Mouse (Mus musculus): Measurements from ENCODE around the gene Tnnt2. TPM values are rescaled to one million over a fixed set of nuclear protein-coding genes. Genes with fewer than 3 reads are reported as not detected.

The Tnnt2 gene
- polyA plus RNA-seq (2012; rRNA removed): 0.56 TPM in 2 replicates

- 29% methylated on average over 9 of the region's 9 CpGs for WGBS
- no peak within 1 kb of the TSS for H3K4me3 ChIP-seq (ENCODE audit: low read depth, low read length)
- H3K27ac ChIP-seq (ENCODE audit: insufficient read depth, low read depth, low read length): no peak within 1 kb of the TSS
Observed at GRCm38 (mm10) chr1:135835716-135836483, at the start of gene Tnnt2. Gene Tnnt2 (plus strand): TSS chr1:135836354.

GRCm38 (mm10) chr1:135787799-135788198, 48.4 kb upstream of the Tnnt2 start:
- Histone ChIP-seq H3K36me3 (ENCODE audit: control insufficient read depth, insufficient read depth, low read length) (no peaks in the 10 kb centered on the region), H3K4me3 (ENCODE audit: low read depth, low read length) (no peak overlapping the region), H3K27me3 (ENCODE audit: control insufficient read depth, insufficient read depth, low read length) (no peaks in the 10 kb centered on the region), H3K27ac (ENCODE audit: insufficient read depth, low read depth, low read length) (0 out of 2 replicates have a peak overlapping the region, but pooled peaks have one; percentile 20), H3K4me1 (ENCODE audit: control insufficient read depth, insufficient read depth, insufficient read length, low read length) (peaks cover 10% of the 10 kb centered on the region)
- no peak for TF ChIP-seq POLR2A (IDR thresholded peaks at IDR 0.05; ENCODE audit: low read depth, low read length)
- peak; percentile 63; the same call in 1 of the 2 replicates for TF ChIP-seq CTCF (IDR thresholded peaks at IDR 0.05; ENCODE audit: extremely low read depth, insufficient read length, insufficient replicate concordance, low read depth, low read length)
- WGBS: 43% methylated on average over 3 of the region's 3 CpGs

More at GRCm38 (mm10) chr1:135835716-135836483, at the start of gene Tnnt2:
- Histone ChIP-seq H3K4me1 (ENCODE audit: control insufficient read depth, insufficient read depth, insufficient read length, low read length) (peaks cover 3% of the 10 kb centered on the region; the same call in 1 of the 2 replicates), H3K36me3 (ENCODE audit: control insufficient read depth, insufficient read depth, low read length) (peaks cover 25% of the 10 kb centered on the region), H3K27me3 (ENCODE audit: control insufficient read depth, insufficient read depth, low read length) (no peaks in the 10 kb centered on the region)
- TF ChIP-seq CTCF (IDR thresholded peaks at IDR 0.05; ENCODE audit: extremely low read depth, insufficient read length, insufficient replicate concordance, low read depth, low read length): no peak
- no peak for TF ChIP-seq POLR2A (IDR thresholded peaks at IDR 0.05; ENCODE audit: low read depth, low read length)

GRCm38 (mm10) chr1:135788708-135789107, 47.4 kb upstream of the Tnnt2 start:
- peaks cover 14% of the 10 kb centered on the region for H3K4me1 ChIP-seq (ENCODE audit: control insufficient read depth, insufficient read depth, insufficient read length, low read length)
- H3K27ac ChIP-seq (ENCODE audit: insufficient read depth, low read depth, low read length): no peak overlapping the region
- 9% methylated on average over 10 of the region's 10 CpGs for WGBS
- H3K27me3 ChIP-seq (ENCODE audit: control insufficient read depth, insufficient read depth, low read length): no peaks in the 10 kb centered on the region
- H3K36me3 ChIP-seq (ENCODE audit: control insufficient read depth, insufficient read depth, low read length): no peaks in the 10 kb centered on the region
- TF ChIP-seq POLR2A (IDR thresholded peaks at IDR 0.05; ENCODE audit: low read depth, low read length) (no peak; the same call in 1 of the 2 replicates), CTCF (IDR thresholded peaks at IDR 0.05; ENCODE audit: extremely low read depth, insufficient read length, insufficient replicate concordance, low read depth, low read length) (peak; percentile 47; the same call in 1 of the 2 replicates)
- H3K4me3 ChIP-seq (ENCODE audit: low read depth, low read length): no peak overlapping the region

GRCm38 (mm10) chr1:135789815-135790214, 46.3 kb upstream of the Tnnt2 start:
- H3K27me3 ChIP-seq (ENCODE audit: control insufficient read depth, insufficient read depth, low read length): no peaks in the 10 kb centered on the region
- WGBS: 15% methylated on average over 5 of the region's 5 CpGs
- H3K4me1 ChIP-seq (ENCODE audit: control insufficient read depth, insufficient read depth, insufficient read length, low read length): peaks cover 19% of the 10 kb centered on the region
- no peak overlapping the region for H3K27ac ChIP-seq (ENCODE audit: insufficient read depth, low read depth, low read length)
- no peak for TF ChIP-seq POLR2A (IDR thresholded peaks at IDR 0.05; ENCODE audit: low read depth, low read length)
- TF ChIP-seq CTCF (IDR thresholded peaks at IDR 0.05; ENCODE audit: extremely low read depth, insufficient read length, insufficient replicate concordance, low read depth, low read length): peak; percentile 88; the same call in 1 of the 2 replicates
- H3K4me3 ChIP-seq (ENCODE audit: low read depth, low read length): no peak overlapping the region
- no peaks in the 10 kb centered on the region for H3K36me3 ChIP-seq (ENCODE audit: control insufficient read depth, insufficient read depth, low read length)

GRCm38 (mm10) chr1:135792143-135792939, 43.8 kb upstream of the Tnnt2 start:
- WGBS: 71% methylated on average over 13 of the region's 13 CpGs
- Histone ChIP-seq H3K36me3 (ENCODE audit: control insufficient read depth, insufficient read depth, low read length) (no peaks in the 10 kb centered on the region), H3K27ac (ENCODE audit: insufficient read depth, low read depth, low read length) (no peak overlapping the region), H3K27me3 (ENCODE audit: control insufficient read depth, insufficient read depth, low read length) (no peaks in the 10 kb centered on the region), H3K4me3 (ENCODE audit: low read depth, low read length) (no peak overlapping the region), H3K4me1 (ENCODE audit: control insufficient read depth, insufficient read depth, insufficient read length, low read length) (peaks cover 35% of the 10 kb centered on the region)
- TF ChIP-seq CTCF (IDR thresholded peaks at IDR 0.05; ENCODE audit: extremely low read depth, insufficient read length, insufficient replicate concordance, low read depth, low read length) (no peak), POLR2A (IDR thresholded peaks at IDR 0.05; ENCODE audit: low read depth, low read length) (no peak)

GRCm38 (mm10) chr1:135793370-135794215, 42.6 kb upstream of the Tnnt2 start:
- Histone ChIP-seq H3K4me1 (ENCODE audit: control insufficient read depth, insufficient read depth, insufficient read length, low read length) (peaks cover 28% of the 10 kb centered on the region), H3K4me3 (ENCODE audit: low read depth, low read length) (peak overlapping the region; percentile 54), H3K36me3 (ENCODE audit: control insufficient read depth, insufficient read depth, low read length) (no peaks in the 10 kb centered on the region), H3K27ac (ENCODE audit: insufficient read depth, low read depth, low read length) (peak overlapping the region; percentile 46), H3K27me3 (ENCODE audit: control insufficient read depth, insufficient read depth, low read length) (no peaks in the 10 kb centered on the region)
- WGBS: 9% methylated on average over 27 of the region's 27 CpGs
- TF ChIP-seq POLR2A (IDR thresholded peaks at IDR 0.05; ENCODE audit: low read depth, low read length) (peak; percentile 22; the same call in 1 of the 2 replicates), CTCF (IDR thresholded peaks at IDR 0.05; ENCODE audit: extremely low read depth, insufficient read length, insufficient replicate concordance, low read depth, low read length) (no peak)
